Mouse (Mus musculus) stomach, postnatal 0 days (tissue): Measurements from ENCODE around the gene Diaph3.

Experiments
- CTCF ChIP-seq: IDR thresholded peaks from 2 replicates; pipeline ENCODE4 v1.5.1; 2016; ENCODE audit warnings: antibody characterized with exemption, low read depth, mild to moderate bottlenecking, moderate library complexity
- EP300 ChIP-seq: optimal IDR thresholded peaks from 2 replicates; pipeline ENCODE3; 2016; ENCODE audit warnings: antibody characterized with exemption

DNA sequence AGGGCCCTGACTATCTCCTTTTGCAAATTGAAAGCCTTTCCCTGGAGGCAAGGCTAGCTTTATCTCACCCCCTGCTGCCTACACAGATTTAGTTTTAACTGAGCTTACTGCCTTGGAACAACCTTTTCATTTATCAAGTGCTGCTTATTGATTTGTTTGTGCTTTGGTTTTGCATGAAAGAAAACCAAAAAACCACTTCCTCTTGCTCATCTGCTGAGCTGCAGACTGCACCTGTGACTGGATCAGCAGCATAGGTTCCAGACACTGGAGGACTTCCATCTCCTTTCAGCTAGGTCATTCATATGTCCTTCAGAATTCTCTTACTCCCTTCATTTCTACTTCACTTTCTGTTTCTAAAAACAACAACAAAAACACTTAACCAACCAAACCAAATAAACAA, 459.1 kb downstream of the Diaph3 start:
- no peak for TF ChIP-seq CTCF
- no peak for TF ChIP-seq EP300
